Mouse (Mus musculus): Measurements from ENCODE around the gene Klk14.
"Not testable (repeated sequence)": the region's sequence is repeated elsewhere in the genome, so short reads cannot be mapped to it uniquely, and the experiment has no call there.

Klk14 gene

GRCm38 (mm10) chr7:43690118-43690517, at the start of gene Klk14:
Gene Klk14 (plus strand): TSS chr7:43690418.
- DNase-seq (ENCODE audit: low spot score), result no peak

- peak; percentile 58 for DNase-seq (ENCODE audit: low spot score)
Observed at GRCm38 (mm10) chr7:43642587-43642986, 47.6 kb upstream of the Klk14 start.

- DNase-seq (ENCODE audit: low spot score), result no peak
Observed at GRCm38 (mm10) chr7:43643046-43643652, 47.1 kb upstream of the Klk14 start.

- DNase-seq (ENCODE audit: low spot score), result no peak
Observed at GRCm38 (mm10) chr7:43652683-43653082, 37.5 kb upstream of the Klk14 start.

GRCm38 (mm10) chr7:43654519-43654918, 35.7 kb upstream of the Klk14 start:
- no peak for DNase-seq (ENCODE audit: low spot score)

GRCm38 (mm10) chr7:43656232-43656631, 34.0 kb upstream of the Klk14 start:
- no peak for DNase-seq (ENCODE audit: low spot score)

- no peak for DNase-seq (ENCODE audit: low spot score)
Observed at GRCm38 (mm10) chr7:43660002-43660401, 30.2 kb upstream of the Klk14 start, which contains the start of gene Siglece. Gene Siglece (minus strand): TSS chr7:43660161.

- no peak for DNase-seq (ENCODE audit: low spot score)
Observed at GRCm38 (mm10) chr7:43662804-43663203, 27.4 kb upstream of the Klk14 start.

- DNase-seq (ENCODE audit: low spot score), result not testable (repeated sequence)
Observed at GRCm38 (mm10) chr7:43667221-43667620, 23.0 kb upstream of the Klk14 start.

GRCm38 (mm10) chr7:43668582-43668981, 21.6 kb upstream of the Klk14 start:
- no peak for DNase-seq (ENCODE audit: low spot score)

- no peak for DNase-seq (ENCODE audit: low spot score)
Observed at GRCm38 (mm10) chr7:43671064-43671808, 19.0 kb upstream of the Klk14 start.

- peak; percentile 97 for DNase-seq (ENCODE audit: low spot score)
Observed at GRCm38 (mm10) chr7:43671809-43672580, 18.2 kb upstream of the Klk14 start, which contains the start of gene Ctu1. Gene Ctu1 (plus strand): TSS chr7:43672016.

GRCm38 (mm10) chr7:43672581-43673260, 17.5 kb upstream of the Klk14 start:
- peak; percentile 51 for DNase-seq (ENCODE audit: low spot score)

GRCm38 (mm10) chr7:43675091-43675490, 15.1 kb upstream of the Klk14 start:
- no peak for DNase-seq (ENCODE audit: low spot score)

- peak; percentile 51 for DNase-seq (ENCODE audit: low spot score)
Observed at GRCm38 (mm10) chr7:43678517-43678916, 11.7 kb upstream of the Klk14 start.

GRCm38 (mm10) chr7:43680960-43681359, 9.3 kb upstream of the Klk14 start:
- peak; percentile 72 for DNase-seq (ENCODE audit: low spot score)

GRCm38 (mm10) chr7:43682511-43682910, 7.7 kb upstream of the Klk14 start:
- peak; percentile 34 for DNase-seq (ENCODE audit: low spot score)

- peak; percentile 66 for DNase-seq (ENCODE audit: low spot score)
Observed at GRCm38 (mm10) chr7:43685088-43685487, 5.1 kb upstream of the Klk14 start.

GRCm38 (mm10) chr7:43710031-43710430, 19.8 kb downstream of the Klk14 start:
- DNase-seq (ENCODE audit: low spot score), result peak; percentile 53

GRCm38 (mm10) chr7:43712267-43712666, 22.0 kb downstream of the Klk14 start, which contains the start of gene Klk13:
Gene Klk13 (plus strand): TSS chr7:43712567.
- no peak for DNase-seq (ENCODE audit: low spot score)

- no peak for DNase-seq (ENCODE audit: low spot score)
Observed at GRCm38 (mm10) chr7:43712917-43713316, 22.7 kb downstream of the Klk14 start.

Data from lung, postnatal 25 days (tissue).